Mouse (Mus musculus): ENCODE measurements around the gene Kctd11.
"Not testable (repeated sequence)": the region's sequence is repeated elsewhere in the genome, so short reads cannot be mapped to it uniquely, and the experiment has no call there.

Kctd11 gene

GRCm38 (mm10) chr11:69880853-69881603 is at the start of gene Kctd11:
Kctd11 (minus strand) TSS chr11:69881406.
- peak; percentile 95 for DNase-seq

GRCm38 (mm10) chr11:69930176-69930575 is 49.0 kb upstream of the Kctd11 start:
- not testable (repeated sequence) for DNase-seq

GRCm38 (mm10) chr11:69929712-69930111 is 48.5 kb upstream of the Kctd11 start:
- DNase-seq: no peak

GRCm38 (mm10) chr11:69927501-69927900 is 46.3 kb upstream of the Kctd11 start:
- DNase-seq: no peak

- no peak for DNase-seq
These were observed 41.6 kb upstream of the Kctd11 start for GRCm38 (mm10) chr11:69922796-69923195.

GRCm38 (mm10) chr11:69922012-69922756 is 41.0 kb upstream of the Kctd11 start:
- DNase-seq: no peak

GRCm38 (mm10) chr11:69921114-69922011 is 40.2 kb upstream of the Kctd11 start, which contains the start of gene Eif5a:
Eif5a (minus strand) TSS chr11:69921958.
- DNase-seq: peak; percentile 100

GRCm38 (mm10) chr11:69920266-69921031 is 39.2 kb upstream of the Kctd11 start:
- DNase-seq: peak; percentile 66

GRCm38 (mm10) chr11:69919661-69920265 is 38.6 kb upstream of the Kctd11 start:
- peak; percentile 86 for DNase-seq

GRCm38 (mm10) chr11:69919053-69919452 is 37.8 kb upstream of the Kctd11 start:
- no peak for DNase-seq

GRCm38 (mm10) chr11:69918118-69918517 is 36.9 kb upstream of the Kctd11 start:
- no peak for DNase-seq

- DNase-seq: no peak
These were observed 36.3 kb upstream of the Kctd11 start for GRCm38 (mm10) chr11:69917379-69917948.

GRCm38 (mm10) chr11:69916652-69917378 is 35.6 kb upstream of the Kctd11 start:
- DNase-seq: not testable (repeated sequence)

GRCm38 (mm10) chr11:69915667-69916627 is 34.7 kb upstream of the Kctd11 start:
- no peak for DNase-seq

GRCm38 (mm10) chr11:69914917-69915430 is 33.8 kb upstream of the Kctd11 start:
- DNase-seq: no peak

- DNase-seq: no peak
These were observed 33.2 kb upstream of the Kctd11 start for GRCm38 (mm10) chr11:69914372-69914764.

GRCm38 (mm10) chr11:69913554-69914371 is 32.6 kb upstream of the Kctd11 start, which contains the start of gene Gps2:
Gps2 (plus strand) TSS chr11:69913888.
- DNase-seq: peak; percentile 95
